ENCODE assay signal across 18 mouse cellular contexts in genomic region chr8:26829313-26829712, GRCm38 (mm10).
DNase-seq lines count a peak whose midpoint lies in the region; ATAC-seq and TF ChIP-seq lines count a peak whose summit lies in the region.
"Had no signal": no experiment of that assay in that cellular context is flagged by ENCODE, and none has a peak within 500 bp of the region (broad histone marks: within the 10 kb centered on the region; RNA-seq: fewer than 3 reads in every experiment).

No protein-coding gene starts in this region.

- H3K4me1 ChIP-seq in embryonic facial prominence, embryonic 12.5 days, result peaks cover 51% of the 10 kb centered on the region
- peaks cover 56% of the 10 kb centered on the region for H3K4me1 ChIP-seq in embryonic facial prominence, embryonic 10.5 days
- H3K4me1 ChIP-seq in lung, embryonic 14.5 days (ENCODE audit: insufficient read depth), result peaks cover 24% of the 10 kb centered on the region

- no peaks in the 10 kb centered on the region for H3K36me3 ChIP-seq in embryonic facial prominence, embryonic 12.5 days
- no peaks in the 10 kb centered on the region for H3K36me3 ChIP-seq in embryonic facial prominence, embryonic 10.5 days (replicated peaks)
- no peaks in the 10 kb centered on the region for H3K36me3 ChIP-seq in lung, embryonic 14.5 days (ENCODE audit: insufficient read depth)
- H3K36me3 ChIP-seq in C2C12 (ENCODE audit: control insufficient read depth, insufficient read depth) (no peaks in the 10 kb centered on the region), myocyte (ENCODE audit: control insufficient read depth, insufficient read depth) (no peaks in the 10 kb centered on the region)
- H3K36me3 ChIP-seq: forebrain, embryonic 15.5 days; heart, embryonic 13.5 days; hindbrain, embryonic 15.5 days had no signal

- no peak for ATAC-seq in embryonic facial prominence, embryonic 12.5 days (ENCODE audit: insufficient number of reproducible peaks, insufficient read depth, low FRiP score, low TSS enrichment)
- no peak for ATAC-seq in lung, embryonic 14.5 days (ENCODE audit: insufficient read depth)
- ATAC-seq: forebrain, embryonic 15.5 days had no signal

- H3K79me2 ChIP-seq in C2C12 (ENCODE audit: control insufficient read depth, insufficient read depth) (no peaks in the 10 kb centered on the region), myocyte (ENCODE audit: control insufficient read depth, insufficient read depth) (no peaks in the 10 kb centered on the region)

- no peaks in the 10 kb centered on the region for H3K79me3 ChIP-seq in C2C12 (ENCODE audit: low read depth)

- H3K27me3 ChIP-seq in embryonic facial prominence, embryonic 12.5 days, result peaks cover 16% of the 10 kb centered on the region; the same call in 1 of the 2 replicates
- H3K27me3 ChIP-seq in embryonic facial prominence, embryonic 10.5 days (replicated peaks; ENCODE audit: low read depth, poor library complexity, severe bottlenecking), result peaks cover 25% of the 10 kb centered on the region; the same call in 1 of the 2 replicates
- peaks cover 8% of the 10 kb centered on the region; the same call in 1 of the 2 replicates for H3K27me3 ChIP-seq in lung, embryonic 14.5 days (ENCODE audit: insufficient read depth, low read length)
- H3K27me3 ChIP-seq in C2C12 (ENCODE audit: control insufficient read depth, insufficient read depth, insufficient read length), result no peaks in the 10 kb centered on the region
- no peaks in the 10 kb centered on the region for H3K27me3 ChIP-seq in myocyte (ENCODE audit: control insufficient read depth, insufficient read depth, insufficient read length)
- H3K27me3 ChIP-seq: forebrain, embryonic 15.5 days had no signal

- H3K27ac ChIP-seq in embryonic facial prominence, embryonic 12.5 days, result peak overlapping the region; percentile 74; the same call in 1 of the 2 replicates
- no peak overlapping the region; the same call in 1 of the 2 replicates for H3K27ac ChIP-seq in embryonic facial prominence, embryonic 10.5 days (replicated peaks)
- H3K27ac ChIP-seq in lung, embryonic 14.5 days (ENCODE audit: low read depth), result 0 out of 2 replicates have a peak overlapping the region, but pooled peaks have one; percentile 61
- H3K27ac ChIP-seq: forebrain, embryonic 15.5 days; hindbrain, embryonic 15.5 days had no signal

- H3K9ac ChIP-seq in embryonic facial prominence, embryonic 12.5 days, result no peak overlapping the region
- no peak overlapping the region for H3K9ac ChIP-seq in lung, embryonic 14.5 days
- H3K9ac ChIP-seq: forebrain, embryonic 15.5 days; heart, embryonic 13.5 days; hindbrain, embryonic 15.5 days had no signal

- DNase-seq in embryonic facial prominence, embryonic 10.5 days (ENCODE audit: low spot score), result no peak
- DNase-seq in lung, embryonic 14.5 days, result peak; percentile 50
- no peak for DNase-seq in lung, postnatal 36 days
- no peak for DNase-seq in layer of hippocampus, postnatal 10 days (ENCODE audit: low spot score in 2 of 2)
- DNase-seq: adrenal gland, postnatal 10 days; B cell, adult 2 months; cerebellum, adult 11 months; cerebellum, adult 8-10 months; cerebellum, postnatal 14 days; embryo, embryonic 11 days; gastrocnemius, postnatal 10 days; heart, postnatal 36 days had no signal

- no peak for TF ChIP-seq CTCF in lung, embryonic 14.5 days (IDR thresholded peaks at IDR 0.05; ENCODE audit: low read depth)
- no peak for TF ChIP-seq CTCF in C2C12 (IDR thresholded peaks at IDR 0.05; ENCODE audit: control insufficient read depth, insufficient read depth, insufficient read length)

- 78% methylated on average over 4 of the region's 4 CpGs for WGBS in embryonic facial prominence, embryonic 12.5 days
- 84% methylated on average over 4 of the region's 4 CpGs for WGBS in embryonic facial prominence, embryonic 10.5 days
- 44% methylated on average over 4 of the region's 4 CpGs for whole genome bisulfite sequencing in lung, embryonic 14.5 days

- no peak overlapping the region for H3K4me3 ChIP-seq in embryonic facial prominence, embryonic 12.5 days
- no peak overlapping the region for H3K4me3 ChIP-seq in embryonic facial prominence, embryonic 10.5 days
- no peak overlapping the region for H3K4me3 ChIP-seq in lung, embryonic 14.5 days (ENCODE audit: low read depth, low read length)
- H3K4me3 ChIP-seq in C2C12 (ENCODE audit: insufficient read depth, poor library complexity, severe bottlenecking) (no peak overlapping the region), myocyte (no peak overlapping the region)
- H3K4me3 ChIP-seq: forebrain, embryonic 15.5 days; heart, embryonic 13.5 days; hindbrain, embryonic 15.5 days had no signal

- H3K9me3 ChIP-seq in embryonic facial prominence, embryonic 12.5 days, result no peaks in the 10 kb centered on the region
- H3K9me3 ChIP-seq in embryonic facial prominence, embryonic 10.5 days, result no peaks in the 10 kb centered on the region
- no peaks in the 10 kb centered on the region for H3K9me3 ChIP-seq in lung, embryonic 14.5 days (ENCODE audit: low read depth, low read length)
- H3K9me3 ChIP-seq: forebrain, embryonic 15.5 days; heart, embryonic 13.5 days; hindbrain, embryonic 15.5 days had no signal

- H3ac ChIP-seq in C2C12 (ENCODE audit: control insufficient read depth, insufficient read length, low read depth), result no peak overlapping the region
- H3ac ChIP-seq in myocyte (ENCODE audit: control insufficient read depth, insufficient read length), result no peak overlapping the region

- TF ChIP-seq POLR2A in myocyte (IDR thresholded peaks at IDR 0.05; ENCODE audit: insufficient read length, low read depth), result no peak

- no peak overlapping the region for H3K4me2 ChIP-seq in embryonic facial prominence, embryonic 12.5 days (replicated peaks)
- H3K4me2 ChIP-seq in lung, embryonic 14.5 days, result no peak overlapping the region
- H3K4me2 ChIP-seq in myocyte (ENCODE audit: low read depth), result no peak overlapping the region
- H3K4me2 ChIP-seq: forebrain, embryonic 15.5 days; heart, embryonic 13.5 days; hindbrain, embryonic 15.5 days had no signal

TF ChIP-seq in C2C12, 6 proteins besides CTCF, POLR2A, EP300 and RAD21:
- TF ChIP-seq MYOD1 (IDR thresholded peaks at IDR 0.05; ENCODE audit: control insufficient read depth, insufficient read length, low read depth), result no peak
- no peak for TF ChIP-seq FOSL1 (IDR thresholded peaks at IDR 0.05; ENCODE audit: insufficient read depth, low read length, poor library complexity, severe bottlenecking)
- peak; percentile 75 for TF ChIP-seq USF1 (IDR thresholded peaks at IDR 0.05; ENCODE audit: low read depth)
- TF ChIP-seq MAX (IDR thresholded peaks at IDR 0.05), result no peak

TF ChIP-seq in myocyte, 11 proteins besides CTCF, POLR2A, EP300 and RAD21:
- TF ChIP-seq USF1 (IDR thresholded peaks at IDR 0.05; ENCODE audit: low read depth) (peak; percentile 20), TCF12 (IDR thresholded peaks at IDR 0.05; ENCODE audit: insufficient read depth, poor library complexity, severe bottlenecking) (no peak)
